Mouse (Mus musculus) G1E-ER4 (cell line): ENCODE results near the gene Olfr789. TPM values are rescaled to one million over a fixed set of nuclear protein-coding genes. Genes with fewer than 3 reads are reported as not detected.

Experiments used
- GATA1 ChIP-seq: IDR thresholded peaks from one replicate; pipeline ENCODE4 v1.8.0; 2012; ENCODE audit warnings: low read length, inconsistent platforms
- polyA plus RNA-seq: library from polyadenylated mRNA; stranded (reverse); fragments of >175 nt; gene quantifications from 2 replicates; pipeline ENCODE4 v1.2.3, GENCODE M21; 2012

Gene Olfr789
- not detected in 2 replicates for polyA plus RNA-seq

DNA sequence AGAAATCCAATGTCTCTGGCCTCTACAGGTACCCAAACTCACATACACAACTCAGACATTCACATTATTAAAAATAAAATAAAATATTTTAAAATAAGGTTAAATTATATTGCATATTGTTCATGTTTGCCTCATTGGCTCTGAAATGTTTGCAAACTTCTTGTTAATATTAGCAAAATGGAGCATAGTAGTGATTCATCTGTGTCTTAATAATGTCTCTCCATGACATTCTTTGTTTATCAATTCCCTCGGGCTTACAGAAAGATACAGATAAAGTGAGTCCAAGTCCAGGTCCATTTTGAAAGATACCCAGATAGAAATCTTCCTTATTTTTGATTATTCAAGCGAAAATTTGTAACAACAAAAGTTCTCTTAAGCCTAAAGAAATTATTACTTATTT is at the start of gene Olfr789:
Gene Olfr789 (plus strand): TSS at position 301 of the 400 bp plus-strand sequence.
- no peak for TF ChIP-seq GATA1

DNA sequence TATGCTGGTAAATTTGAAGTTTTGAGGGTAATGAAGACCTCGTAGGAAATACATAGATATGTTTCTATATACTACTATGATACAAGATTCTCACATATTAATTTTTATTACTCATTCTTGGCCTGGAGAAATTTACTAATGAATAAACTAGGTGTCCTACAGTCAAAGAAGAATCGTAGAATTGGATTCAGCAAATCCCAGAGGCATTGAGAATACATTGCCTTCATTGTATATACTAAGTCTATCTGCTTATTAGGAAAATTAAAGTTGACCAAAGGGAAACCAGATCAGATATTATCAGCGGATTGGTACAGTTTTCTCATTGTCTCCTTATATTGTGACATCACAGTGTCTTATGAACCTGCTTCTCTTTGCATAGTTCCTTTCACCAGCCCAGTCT is 23.0 kb upstream of the Olfr789 start, which contains the start of gene Olfr787:
Gene Olfr787 (plus strand): TSS at position 301 of the 400 bp plus-strand sequence.
- TF ChIP-seq GATA1 = no peak

DNA sequence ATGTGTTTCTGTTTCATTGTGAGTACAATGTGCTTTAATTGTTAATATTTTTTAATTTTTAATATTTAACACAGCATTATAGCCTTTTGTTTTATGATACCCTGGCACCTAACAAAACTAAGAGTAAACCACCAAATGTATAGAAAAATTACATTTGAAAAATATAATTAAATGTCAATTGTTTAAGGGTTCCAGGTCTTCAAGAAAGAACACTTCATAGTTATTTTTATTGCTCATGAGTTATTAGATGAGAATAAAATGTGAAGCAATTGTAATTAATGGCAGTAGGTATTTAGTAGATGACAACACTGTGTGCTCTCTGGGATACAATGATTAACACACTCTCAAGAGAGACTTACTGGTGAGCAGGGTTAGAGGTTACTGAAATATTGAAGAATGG is 13.9 kb upstream of the Olfr789 start, which contains the start of gene Olfr788:
Gene Olfr788 (plus strand): TSS at position 301 of the 400 bp plus-strand sequence.
- TF ChIP-seq GATA1 = no peak

DNA sequence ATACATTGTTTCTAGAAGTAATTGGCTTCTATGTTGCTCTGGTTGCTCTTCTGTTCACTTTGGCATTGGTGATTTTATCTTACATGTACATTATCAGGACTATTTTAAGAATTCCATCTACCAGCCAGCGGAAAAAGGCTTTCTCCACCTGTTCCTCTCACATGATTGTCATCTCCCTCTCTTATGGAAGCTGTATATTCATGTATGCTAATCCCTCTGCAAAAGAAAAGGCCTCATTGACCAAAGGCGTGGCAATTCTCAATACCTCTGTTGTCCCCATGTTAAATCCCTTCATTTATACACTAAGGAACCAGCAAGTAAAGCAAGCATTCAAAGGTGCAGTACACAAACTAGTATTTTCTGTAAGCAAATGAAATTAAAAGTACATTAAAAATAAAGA is 11.3 kb upstream of the Olfr789 start:
- no peak for TF ChIP-seq GATA1

DNA sequence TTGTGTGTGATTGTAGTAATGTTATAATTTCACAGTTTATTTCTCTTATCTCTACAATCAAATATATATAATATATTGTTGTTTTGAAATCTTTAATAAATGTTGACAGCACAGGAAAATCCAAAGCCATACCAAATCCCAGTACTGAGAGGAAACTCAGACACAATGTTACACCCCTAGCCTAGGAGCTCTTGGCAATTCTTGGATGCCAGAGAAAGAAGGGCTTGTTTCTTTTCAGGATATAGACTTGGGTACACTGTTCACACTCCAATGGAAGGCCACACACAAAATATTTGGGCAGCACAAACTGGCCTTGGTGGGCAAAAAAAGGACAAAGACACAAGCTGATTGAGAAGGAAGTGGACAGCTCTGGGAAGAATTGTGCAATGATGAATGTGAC is 10.8 kb upstream of the Olfr789 start:
- TF ChIP-seq GATA1 = no peak

DNA sequence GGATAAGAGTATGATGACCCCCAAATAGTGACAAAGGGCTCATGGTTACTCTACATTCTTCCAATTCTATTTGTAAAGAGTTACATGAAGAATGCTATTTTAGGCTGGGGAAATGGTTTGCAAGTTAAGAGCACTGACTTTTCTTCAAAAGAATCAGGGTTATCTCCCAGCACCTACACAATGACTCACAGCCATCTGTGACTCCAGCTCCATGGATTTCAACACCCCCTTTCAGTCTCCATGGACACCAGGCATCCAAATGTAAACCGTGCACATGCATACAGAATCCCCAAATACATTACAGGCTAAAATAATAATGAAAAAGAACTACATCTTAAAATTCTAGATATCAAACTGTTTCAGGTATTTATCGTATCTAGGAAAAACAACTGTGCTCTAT is 5.5 kb downstream of the Olfr789 start:
- no peak for TF ChIP-seq GATA1

DNA sequence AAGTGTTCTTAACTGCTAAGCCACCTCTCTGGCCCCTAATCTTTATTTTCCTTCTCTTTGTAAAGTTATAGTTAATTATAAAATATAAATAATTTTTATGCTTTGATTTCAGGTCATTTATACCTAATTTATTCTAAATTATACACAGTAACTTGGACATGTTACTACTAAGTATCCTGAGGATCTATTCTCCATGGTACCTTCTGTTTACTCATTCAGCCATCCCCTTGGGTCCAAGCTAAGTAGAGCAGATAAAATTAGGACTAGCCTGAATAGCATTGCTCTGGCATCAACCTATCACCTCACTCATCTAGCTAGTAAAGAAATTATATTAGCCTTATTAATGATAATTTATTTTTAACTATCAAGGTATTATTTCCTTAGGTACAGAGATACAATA is 13.6 kb downstream of the Olfr789 start, which contains the start of gene Olfr790:
Gene Olfr790 (plus strand): TSS at position 301 of the 400 bp plus-strand sequence.
- no peak for TF ChIP-seq GATA1

DNA sequence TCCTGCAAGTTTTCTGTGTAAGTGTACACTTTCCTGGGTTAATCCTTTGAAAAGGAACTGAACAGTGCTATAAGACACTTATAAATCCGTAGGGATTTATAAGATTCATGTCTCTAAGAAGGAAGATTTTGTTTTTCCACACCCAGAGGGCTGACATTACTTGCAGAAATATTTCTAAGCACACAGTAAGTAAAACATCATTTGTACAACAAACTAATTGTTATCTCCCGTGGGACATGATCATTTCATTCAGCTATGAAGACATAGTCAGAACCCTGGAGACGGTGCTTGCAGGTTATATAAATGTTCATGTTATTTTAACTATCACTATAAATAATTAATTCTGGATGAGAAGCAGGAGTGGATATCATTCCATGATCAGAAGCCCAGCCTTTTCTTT is 36.9 kb downstream of the Olfr789 start, which contains the start of gene Olfr791:
Gene Olfr791 (plus strand): TSS at position 301 of the 400 bp plus-strand sequence.
- TF ChIP-seq GATA1 = no peak

DNA sequence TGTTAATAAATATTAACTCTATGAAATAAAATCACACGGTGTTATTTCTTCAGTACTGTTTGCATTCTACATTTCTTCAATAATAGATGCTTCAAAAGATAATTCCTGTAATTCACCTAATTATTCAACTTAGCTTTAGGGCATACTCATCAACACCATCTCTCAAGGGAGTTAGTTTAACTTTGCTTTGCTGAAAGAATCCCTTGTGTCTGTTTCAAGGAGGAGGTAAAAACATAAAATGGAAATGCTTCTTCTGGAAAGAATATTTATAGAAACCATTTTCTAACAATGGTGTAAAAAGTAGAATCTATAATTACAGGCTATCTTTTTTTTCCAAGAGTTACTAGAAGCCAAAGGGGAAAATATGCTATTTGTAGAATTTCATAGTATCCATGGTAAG is 54.3 kb downstream of the Olfr789 start, which contains the start of gene Olfr792:
Gene Olfr792 (plus strand): TSS at position 301 of the 400 bp plus-strand sequence.
- no peak for TF ChIP-seq GATA1

Other genes with a start within 250 kb of the Olfr789 start
- not detected in 2 replicates for gene Olfr774, start 248.5 kb upstream of the Olfr789 start, polyA plus RNA-seq
- not detected in 2 replicates for gene Olfr775, start 236.3 kb upstream of the Olfr789 start, polyA plus RNA-seq
- not detected in 2 replicates for gene Olfr776, start 225.6 kb upstream of the Olfr789 start, polyA plus RNA-seq
- not detected in 2 replicates for gene Olfr777, start 213.3 kb upstream of the Olfr789 start, polyA plus RNA-seq
- not detected in 2 replicates for gene Olfr780, start 166.6 kb upstream of the Olfr789 start, polyA plus RNA-seq
- gene Olfr781, start 155.9 kb upstream of the Olfr789 start, polyA plus RNA-seq = not detected in 2 replicates
- not detected in 2 replicates for gene Olfr782, start 135.9 kb upstream of the Olfr789 start, polyA plus RNA-seq
- gene Olfr784, start 100.7 kb upstream of the Olfr789 start, polyA plus RNA-seq = not detected in 2 replicates
- not detected in 2 replicates for gene Olfr785, start 79.3 kb upstream of the Olfr789 start, polyA plus RNA-seq
- gene Olfr786, start 57.4 kb upstream of the Olfr789 start, polyA plus RNA-seq = not detected in 2 replicates
- not detected in 2 replicates for gene Olfr787, start 22.9 kb upstream of the Olfr789 start, polyA plus RNA-seq
- gene Olfr788, start 13.8 kb upstream of the Olfr789 start, polyA plus RNA-seq = not detected in 2 replicates
- gene Olfr790, start 13.7 kb downstream of the Olfr789 start, polyA plus RNA-seq = not detected in 2 replicates
- gene Olfr791, start 37.0 kb downstream of the Olfr789 start, polyA plus RNA-seq = not detected in 2 replicates
- gene Olfr792, start 54.4 kb downstream of the Olfr789 start, polyA plus RNA-seq = not detected in 2 replicates
- not detected in 2 replicates for gene Olfr794, start 82.9 kb downstream of the Olfr789 start, polyA plus RNA-seq
- gene Olfr796, start 127.8 kb downstream of the Olfr789 start, polyA plus RNA-seq = not detected in 2 replicates
- gene Olfr798, start 143.2 kb downstream of the Olfr789 start, polyA plus RNA-seq = not detected in 2 replicates
- gene Olfr799, start 152.7 kb downstream of the Olfr789 start, polyA plus RNA-seq = not detected in 2 replicates
- gene Olfr800, start 172.9 kb downstream of the Olfr789 start, polyA plus RNA-seq = not detected in 2 replicates
- gene Olfr801, start 189.1 kb downstream of the Olfr789 start, polyA plus RNA-seq = not detected in 2 replicates
- not detected in 2 replicates for gene Olfr802, start 203.4 kb downstream of the Olfr789 start, polyA plus RNA-seq
- gene Olfr803, start 209.5 kb downstream of the Olfr789 start, polyA plus RNA-seq = not detected in 2 replicates
- gene Olfr804, start 218.5 kb downstream of the Olfr789 start, polyA plus RNA-seq = not detected in 2 replicates
- not detected in 2 replicates for gene Olfr805, start 244.6 kb downstream of the Olfr789 start, polyA plus RNA-seq